Mouse (Mus musculus) liver (tissue): ENCODE data around the gene Fbxl14.

Source experiments
- DNase-seq: peaks from one replicate; pipeline ENCODE4 v3.0.0-alpha.2; 2020; ENCODE audit warnings: mixed read lengths

The Fbxl14 gene

GRCm38 (mm10) chr6:119472135-119472534, 7.3 kb upstream of the Fbxl14 start:
- peak; percentile 62 for DNase-seq

GRCm38 (mm10) chr6:119472705-119473104, 6.8 kb upstream of the Fbxl14 start:
- no peak for DNase-seq

GRCm38 (mm10) chr6:119473446-119473845, 6.0 kb upstream of the Fbxl14 start:
- DNase-seq = no peak

GRCm38 (mm10) chr6:119473992-119474391, 5.5 kb upstream of the Fbxl14 start:
- DNase-seq = no peak

GRCm38 (mm10) chr6:119475988-119476387, 3.5 kb upstream of the Fbxl14 start:
- DNase-seq = no peak

- no peak for DNase-seq
These were observed 1.7 kb upstream of the Fbxl14 start for GRCm38 (mm10) chr6:119477686-119478310.

GRCm38 (mm10) chr6:119478560-119479342, 717 bp upstream of the Fbxl14 start:
- peak; percentile 86 for DNase-seq

GRCm38 (mm10) chr6:119479876-119480705, 623 bp downstream of the Fbxl14 start:
- peak; percentile 57 for DNase-seq

GRCm38 (mm10) chr6:119480706-119481331, 1.4 kb downstream of the Fbxl14 start:
- peak; percentile 50 for DNase-seq

- peak; percentile 41 for DNase-seq
These were observed 2.4 kb downstream of the Fbxl14 start for GRCm38 (mm10) chr6:119481741-119482390.

- DNase-seq = peak; percentile 48
These were observed 3.6 kb downstream of the Fbxl14 start for GRCm38 (mm10) chr6:119482958-119483600.

GRCm38 (mm10) chr6:119485486-119485885, 6.0 kb downstream of the Fbxl14 start:
- DNase-seq = no peak

- no peak for DNase-seq
These were observed 7.1 kb downstream of the Fbxl14 start for GRCm38 (mm10) chr6:119486381-119487084.

- no peak for DNase-seq
These were observed 7.6 kb downstream of the Fbxl14 start for GRCm38 (mm10) chr6:119487085-119487458.

- DNase-seq = no peak
These were observed 8.2 kb downstream of the Fbxl14 start for GRCm38 (mm10) chr6:119487619-119488018.

- peak; percentile 22 for DNase-seq
These were observed 10.3 kb downstream of the Fbxl14 start for GRCm38 (mm10) chr6:119489765-119490164.

GRCm38 (mm10) chr6:119490549-119490948, 11.1 kb downstream of the Fbxl14 start:
- DNase-seq = no peak

GRCm38 (mm10) chr6:119491006-119491405, 11.5 kb downstream of the Fbxl14 start:
- DNase-seq = no peak

GRCm38 (mm10) chr6:119491997-119492629, 12.6 kb downstream of the Fbxl14 start:
- no peak for DNase-seq

- DNase-seq = no peak
These were observed 13.2 kb downstream of the Fbxl14 start for GRCm38 (mm10) chr6:119492630-119493014.

GRCm38 (mm10) chr6:119499271-119499670, 19.8 kb downstream of the Fbxl14 start:
- DNase-seq = peak; percentile 33
